Mouse (Mus musculus): Measurements from ENCODE around the gene Tbc1d24. TPM values are rescaled to one million over a fixed set of nuclear protein-coding genes. Genes with fewer than 3 reads are reported as not detected.

The Tbc1d24 gene
- total RNA-seq, 2 experiments from 2014 or later = 8.4 to 9.4 TPM

DNA sequence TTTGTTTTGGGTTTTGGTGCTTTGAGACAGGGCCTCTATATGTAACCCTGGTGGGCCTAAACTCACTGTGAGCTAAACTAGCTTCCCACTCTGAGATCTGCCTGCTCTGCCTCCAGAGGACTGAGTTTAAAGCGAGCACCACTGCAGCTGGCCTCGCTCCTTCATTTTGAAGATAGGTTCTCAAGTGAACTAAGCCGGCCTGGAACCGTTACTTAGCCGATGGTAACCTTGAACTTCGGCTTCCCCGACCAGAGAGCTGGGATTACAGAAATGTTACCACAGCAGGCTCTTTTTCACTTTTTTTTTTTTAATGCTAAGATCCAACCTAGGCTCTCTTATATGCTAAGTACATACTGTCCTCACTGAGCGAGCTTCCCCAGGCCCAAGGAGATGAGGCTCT lies 12.1 kb downstream of the Tbc1d24 start:
- no peak for DNase-seq
- intact Hi-C loops (cut with DNase I) = no loop called here

DNA sequence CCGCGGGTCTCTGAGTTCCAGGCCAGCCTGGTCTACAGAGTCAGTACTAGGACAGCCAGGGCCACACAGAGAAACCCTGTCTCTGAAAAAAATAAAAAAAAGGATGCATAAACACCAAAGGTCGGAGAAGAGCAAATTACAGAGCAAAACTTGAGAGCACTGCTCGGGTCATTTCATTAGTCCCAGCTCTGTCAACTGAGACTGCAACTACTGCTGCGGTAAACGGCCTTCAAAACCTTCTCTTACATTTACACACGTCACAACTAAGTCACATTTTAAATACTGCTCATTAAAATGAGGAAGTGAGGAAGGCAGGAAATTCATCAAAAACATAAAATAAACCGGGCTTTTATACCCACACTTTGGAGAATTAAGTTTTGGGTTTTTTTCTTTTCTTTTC lies 12.5 kb downstream of the Tbc1d24 start:
- intact Hi-C loops (cut with DNase I) = no loop called here
- no peak for DNase-seq

DNA sequence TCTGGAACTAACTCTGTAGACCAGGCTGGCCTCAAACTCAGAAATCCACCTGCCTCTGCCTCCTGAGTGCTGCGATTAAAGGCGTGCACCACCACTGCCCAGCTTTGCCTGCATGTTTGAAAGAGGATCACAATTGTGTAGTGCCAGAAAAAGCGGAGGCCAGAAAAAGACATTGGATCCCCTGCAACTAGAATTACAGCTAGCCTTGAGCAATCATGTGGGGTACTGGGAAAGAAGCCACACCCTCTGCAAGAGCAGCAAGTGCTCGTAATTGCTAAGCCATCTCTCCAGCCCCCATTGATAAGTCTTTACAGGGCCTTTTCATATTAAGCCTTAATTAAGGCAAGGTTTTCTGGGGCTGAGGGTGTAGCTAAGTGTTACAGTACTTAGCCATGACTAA lies 13.9 kb downstream of the Tbc1d24 start:
- no peak for DNase-seq
- intact Hi-C loops (cut with DNase I) = no loop called here

DNA sequence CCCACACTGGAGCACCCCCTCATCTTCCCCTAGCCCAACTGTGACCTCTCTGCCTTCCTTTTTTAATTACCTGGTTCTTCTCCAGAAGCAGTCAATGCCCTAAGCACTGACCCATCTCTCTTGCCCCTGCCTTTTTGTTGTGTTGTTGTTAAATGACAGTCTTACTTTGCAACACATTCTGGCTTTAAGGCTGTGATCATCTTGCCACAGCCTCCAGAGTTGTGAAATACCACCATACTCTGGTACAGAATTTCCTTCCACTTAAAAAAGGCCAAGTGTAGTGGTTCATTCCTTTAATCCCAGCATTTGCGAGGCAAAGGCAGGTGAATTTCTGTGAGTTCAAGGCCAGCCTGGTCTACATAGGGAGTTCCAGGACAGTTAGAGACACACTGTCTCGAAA lies 14.4 kb downstream of the Tbc1d24 start:
- intact Hi-C loops (cut with DNase I) = no loop called here
- no peak for DNase-seq

DNA sequence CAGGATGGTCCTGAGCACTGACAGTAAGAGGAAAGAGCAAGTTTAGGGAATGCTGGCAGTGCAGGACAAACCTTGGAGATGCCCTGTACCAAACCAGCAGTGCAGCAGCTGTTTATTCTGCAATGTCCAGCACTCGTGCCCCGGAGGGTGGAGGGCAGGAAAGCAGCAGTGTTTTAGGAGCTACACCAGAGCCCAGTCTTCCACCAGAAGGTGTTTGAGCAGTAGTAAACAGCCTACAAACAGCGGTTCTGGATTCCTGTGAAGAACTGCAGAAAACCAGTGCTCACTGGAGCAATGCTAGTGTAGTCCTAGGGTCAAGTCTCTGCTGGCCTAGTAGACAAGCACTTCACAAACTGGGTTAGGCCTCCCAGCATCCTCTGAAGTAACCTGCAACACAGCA lies 31.1 kb downstream of the Tbc1d24 start:
- DNase-seq = no peak
- intact Hi-C loops (cut with DNase I) = loop anchor here (5.0 kb wide), 2 partner anchors 78 to 263 kb away; partner anchors contain the start of gene Ccnf

DNA sequence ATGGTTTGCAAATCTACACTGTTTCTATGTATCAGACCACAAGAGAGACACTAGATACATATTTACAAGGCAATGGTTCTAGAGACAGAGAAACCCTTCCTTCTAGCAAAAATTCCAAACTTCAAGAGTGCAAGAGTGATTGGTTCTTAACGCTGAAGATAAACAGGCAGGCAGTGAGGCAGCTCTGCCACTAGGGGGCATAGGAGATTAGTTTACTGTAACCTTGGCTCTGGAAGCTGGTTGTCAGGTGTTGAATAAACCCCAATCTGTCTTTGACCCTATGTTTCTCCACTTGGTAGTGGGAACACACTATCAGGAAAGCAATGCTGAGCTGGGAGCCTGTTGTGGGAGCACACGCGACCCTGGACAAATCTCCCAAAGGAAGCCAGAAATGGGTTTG lies 31.9 kb downstream of the Tbc1d24 start:
- DNase-seq = peak; percentile 59 to 72
- intact Hi-C loops (cut with DNase I) = loop anchor here (1.0 to 5.0 kb wide), 4 partner anchors 79 to 264 kb away; partner anchors contain the start of gene Ccnf

DNA sequence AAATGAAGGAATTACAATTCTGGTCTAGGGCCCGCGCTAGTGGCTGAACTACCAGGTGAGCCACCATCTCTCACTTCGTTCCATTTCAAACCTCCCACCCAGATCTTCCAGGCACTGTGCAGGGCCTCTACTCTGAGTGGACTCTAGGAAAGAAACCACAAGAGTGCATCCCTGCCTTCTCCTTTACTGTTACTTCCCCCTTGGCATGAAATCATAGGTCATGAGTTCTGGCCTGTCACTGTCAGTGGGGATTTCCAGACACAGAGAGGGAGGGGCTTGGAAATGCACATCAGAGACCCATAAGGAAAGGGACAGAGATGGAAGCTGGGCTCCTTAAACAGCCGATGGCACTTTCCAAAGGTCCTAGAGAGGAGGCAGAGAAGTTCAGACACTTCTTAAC lies 33.6 kb downstream of the Tbc1d24 start:
- no peak for DNase-seq
- intact Hi-C loops (cut with DNase I) = loop anchor here (5.0 kb wide), 2 partner anchors 81 to 266 kb away; partner anchors contain the start of gene Ccnf

DNA sequence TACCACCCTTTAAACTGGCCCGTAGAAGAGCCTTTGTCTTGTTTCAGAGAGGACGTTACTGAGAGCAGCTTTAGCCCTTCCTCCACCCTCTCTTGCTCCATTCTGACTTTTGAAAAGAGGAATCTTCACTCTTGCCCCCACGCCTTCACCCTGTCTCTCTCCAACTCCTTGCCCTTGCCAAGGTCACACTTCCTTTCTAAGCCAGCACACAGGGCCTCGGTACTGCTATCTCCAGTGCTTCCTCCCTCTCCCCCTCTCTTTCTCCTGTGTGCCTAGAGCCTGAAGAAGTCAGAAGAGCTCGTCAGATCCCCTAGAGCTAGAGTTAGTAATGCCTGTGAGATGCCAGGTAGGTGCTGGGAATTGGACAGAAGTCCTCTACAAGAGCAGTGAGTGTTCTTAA lies 34.6 kb downstream of the Tbc1d24 start:
- intact Hi-C loops (cut with DNase I) = loop anchor here (5.0 kb wide), 2 partner anchors 82 to 267 kb away; partner anchors contain the start of gene Ccnf
- no peak for DNase-seq

DNA sequence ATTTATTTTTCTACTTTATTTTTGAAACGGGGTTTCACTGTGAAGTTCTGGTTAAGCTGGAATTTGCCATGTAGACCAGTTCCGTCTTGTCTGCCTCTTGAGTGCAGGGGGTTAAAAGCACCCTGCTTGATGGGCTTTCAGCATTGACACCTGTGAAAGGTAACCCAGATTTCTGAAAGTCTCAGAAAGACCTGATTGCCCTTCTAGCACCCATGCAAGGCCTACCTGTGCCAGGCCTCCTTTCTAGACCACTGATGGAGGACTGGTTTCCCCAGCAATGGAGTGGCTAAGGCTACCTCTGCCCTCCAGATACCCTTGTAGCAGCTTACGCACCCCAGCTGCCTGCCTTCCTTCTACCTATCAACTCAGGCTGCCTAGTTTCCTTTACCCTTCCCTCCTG lies 35.2 kb downstream of the Tbc1d24 start:
- DNase-seq = no peak
- intact Hi-C loops (cut with DNase I) = loop anchor here (5.0 kb wide), 2 partner anchors 82 to 267 kb away; partner anchors contain the start of gene Ccnf

DNA sequence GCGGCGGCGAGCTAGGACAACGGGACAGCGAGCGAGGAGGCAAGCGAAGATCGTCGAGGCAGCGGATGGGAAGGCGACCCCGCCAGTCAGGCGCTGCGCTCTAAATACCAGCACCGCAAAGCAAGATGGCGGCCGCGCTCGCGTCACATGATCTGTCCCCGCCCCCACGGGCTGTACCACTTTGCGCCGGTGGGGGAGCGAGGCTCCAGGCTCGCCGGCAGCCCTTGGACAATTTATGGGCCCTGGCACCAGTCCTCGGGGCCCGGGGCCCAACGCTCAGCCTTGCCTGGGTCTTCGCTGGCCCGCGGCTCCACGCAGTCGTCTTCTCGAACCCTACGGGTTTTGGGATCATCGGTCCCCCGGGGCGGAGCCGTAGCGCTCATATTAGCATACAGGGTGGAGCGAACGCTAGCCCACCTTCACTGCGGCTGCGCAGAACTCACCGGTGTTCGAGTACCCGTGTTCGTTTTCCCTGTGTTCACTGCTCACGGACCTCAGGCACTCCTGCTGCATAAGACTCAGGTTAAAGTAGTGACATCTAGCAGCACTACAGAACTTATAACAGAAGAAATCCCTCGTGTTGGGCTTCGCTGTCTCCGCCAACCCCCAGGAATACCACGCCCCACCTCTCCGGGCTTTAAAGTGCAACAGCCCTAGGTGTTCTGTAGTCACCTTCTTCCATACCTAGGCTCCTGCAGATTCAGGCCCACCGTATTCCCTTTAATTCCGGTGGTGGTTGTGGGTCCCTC lies 35.9 kb downstream of the Tbc1d24 start, which contains the start of gene Atp6v0c:
Gene Atp6v0c, minus strand, starts transcription at position 386 of the 749 bp plus-strand sequence.
- intact Hi-C loops (cut with DNase I) = loop anchor here (2.0 to 5.0 kb wide), 3 partner anchors 35 to 268 kb away; partner anchors contain the start of genes Ccnf and Tbc1d24
- peak; percentile 93 to 99 for DNase-seq

DNA sequence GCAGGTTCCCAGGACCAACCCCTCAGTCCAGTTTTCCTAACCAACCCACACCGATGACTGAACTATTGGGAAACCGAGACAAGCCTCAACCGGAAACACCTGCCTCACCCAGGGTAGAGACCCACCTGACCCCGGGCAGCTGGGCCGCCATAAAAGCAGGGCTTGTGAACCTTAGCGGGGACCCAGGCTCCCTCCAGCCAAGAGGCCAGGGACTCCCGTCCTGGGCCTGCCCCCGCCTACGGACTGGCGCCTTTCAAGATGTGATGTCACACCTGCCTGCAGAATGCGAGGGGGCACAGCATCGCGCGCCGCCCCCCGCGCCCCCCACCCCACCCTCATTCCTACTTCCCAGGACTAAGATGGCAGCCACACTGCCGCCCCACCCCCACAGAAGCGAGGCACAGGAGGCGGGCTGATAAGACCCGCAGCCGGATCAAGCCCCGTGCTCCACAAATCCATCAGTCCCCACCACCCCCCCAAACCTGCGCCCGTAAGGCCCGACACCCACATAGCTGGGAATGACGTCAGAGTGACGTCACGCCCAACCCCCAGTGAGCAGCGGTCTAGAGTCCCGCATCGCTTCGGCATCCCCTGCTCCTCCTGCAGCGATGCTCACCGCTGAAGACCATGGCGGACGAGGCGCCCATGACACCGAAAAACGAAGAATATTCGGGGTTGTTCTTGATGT lies 36.6 kb downstream of the Tbc1d24 start:
- intact Hi-C loops (cut with DNase I) = loop anchor here (2.0 kb wide), 1 partner anchor 36 kb away; the partner anchor contains the start of gene Tbc1d24
- DNase-seq = peak; percentile 46 to 69

DNA sequence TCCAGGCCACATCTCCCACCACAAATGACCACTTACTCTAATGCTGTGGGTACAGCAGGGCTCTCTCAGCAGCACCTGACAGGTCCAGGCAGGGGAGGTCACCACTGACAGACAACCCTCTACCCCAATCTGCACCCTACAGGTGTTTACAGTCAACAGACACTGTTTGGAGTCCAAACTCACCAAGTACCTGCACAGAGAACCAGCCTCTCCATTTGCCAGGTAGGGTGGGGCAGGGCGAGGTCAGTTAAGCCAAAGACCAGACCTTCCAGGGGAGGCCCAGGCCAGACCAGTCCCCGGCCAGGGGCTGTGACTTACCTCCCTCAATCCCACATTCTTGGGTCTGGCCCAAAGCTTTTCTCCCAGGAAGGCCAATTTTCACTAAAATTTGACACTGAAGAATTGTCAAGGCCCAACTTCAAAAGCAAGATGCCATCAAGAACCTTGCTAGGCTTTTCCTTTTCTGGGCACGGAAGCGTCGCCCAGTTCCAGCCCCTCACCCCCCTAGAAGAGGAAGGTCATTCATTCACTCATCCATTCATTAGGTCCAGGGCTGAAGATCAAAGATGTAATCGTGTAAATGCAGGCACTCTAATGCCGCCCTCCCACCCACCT lies 37.4 kb downstream of the Tbc1d24 start:
- intact Hi-C loops (cut with DNase I) = loop anchor here (2.0 kb wide), 1 partner anchor 37 kb away; the partner anchor contains the start of gene Tbc1d24
- DNase-seq = no peak

DNA sequence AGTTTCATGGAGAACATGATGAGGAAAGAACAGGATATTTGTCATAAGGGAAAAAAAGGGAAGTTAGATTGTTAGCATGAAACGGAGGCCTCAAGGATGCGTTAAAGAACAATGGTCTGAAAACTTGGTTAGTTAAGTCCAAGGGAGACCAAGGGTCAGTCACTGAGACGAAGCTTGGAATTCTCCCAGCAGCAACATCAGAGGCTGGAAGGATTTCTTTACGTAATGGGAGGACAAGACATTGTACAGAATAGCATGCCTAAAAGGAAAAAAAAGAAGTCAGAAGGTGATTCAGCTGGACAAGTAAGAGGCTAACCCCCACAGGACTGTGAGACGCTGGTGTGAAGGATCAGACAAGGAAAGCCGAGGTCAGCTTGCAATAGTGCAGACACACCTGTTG lies 38.2 kb downstream of the Tbc1d24 start:
- intact Hi-C loops (cut with DNase I) = no loop called here
- DNase-seq = no peak

DNA sequence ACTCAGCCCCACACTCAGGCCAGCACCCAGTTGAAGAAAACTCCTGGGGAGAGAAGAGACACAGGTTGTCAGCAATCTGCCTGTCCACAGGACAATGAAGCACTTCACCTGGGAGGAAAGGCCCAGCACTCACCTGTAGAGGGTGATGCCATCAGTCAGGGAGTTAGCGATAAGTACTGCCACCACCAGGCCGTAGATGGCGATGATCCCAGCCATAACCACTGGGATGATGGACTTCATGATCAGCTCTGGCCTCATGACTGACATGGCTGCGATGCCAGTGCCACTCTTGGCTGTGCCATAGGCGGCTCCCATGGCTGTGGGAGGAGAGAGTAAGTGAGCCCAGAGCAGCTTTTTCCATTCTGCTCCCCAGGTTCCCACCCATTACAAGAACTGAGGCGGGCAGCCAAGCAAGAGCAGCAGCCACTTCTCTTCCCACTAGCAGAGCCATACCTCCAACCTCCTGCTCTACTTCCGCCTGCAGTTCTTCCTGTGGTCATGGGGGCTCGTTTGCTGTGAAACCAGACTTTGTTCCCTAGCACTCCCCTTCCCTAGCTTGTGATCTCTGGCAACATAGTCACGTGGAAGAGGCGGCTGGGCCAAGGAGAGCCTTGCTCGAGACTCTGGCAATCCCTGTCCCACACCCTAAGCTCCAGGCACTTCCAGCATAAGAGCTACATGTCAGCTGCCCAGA lies 40.6 kb downstream of the Tbc1d24 start:
- DNase-seq = peak in 1 of 2 experiments; percentile 12
- intact Hi-C loops (cut with DNase I) = no loop called here

DNA sequence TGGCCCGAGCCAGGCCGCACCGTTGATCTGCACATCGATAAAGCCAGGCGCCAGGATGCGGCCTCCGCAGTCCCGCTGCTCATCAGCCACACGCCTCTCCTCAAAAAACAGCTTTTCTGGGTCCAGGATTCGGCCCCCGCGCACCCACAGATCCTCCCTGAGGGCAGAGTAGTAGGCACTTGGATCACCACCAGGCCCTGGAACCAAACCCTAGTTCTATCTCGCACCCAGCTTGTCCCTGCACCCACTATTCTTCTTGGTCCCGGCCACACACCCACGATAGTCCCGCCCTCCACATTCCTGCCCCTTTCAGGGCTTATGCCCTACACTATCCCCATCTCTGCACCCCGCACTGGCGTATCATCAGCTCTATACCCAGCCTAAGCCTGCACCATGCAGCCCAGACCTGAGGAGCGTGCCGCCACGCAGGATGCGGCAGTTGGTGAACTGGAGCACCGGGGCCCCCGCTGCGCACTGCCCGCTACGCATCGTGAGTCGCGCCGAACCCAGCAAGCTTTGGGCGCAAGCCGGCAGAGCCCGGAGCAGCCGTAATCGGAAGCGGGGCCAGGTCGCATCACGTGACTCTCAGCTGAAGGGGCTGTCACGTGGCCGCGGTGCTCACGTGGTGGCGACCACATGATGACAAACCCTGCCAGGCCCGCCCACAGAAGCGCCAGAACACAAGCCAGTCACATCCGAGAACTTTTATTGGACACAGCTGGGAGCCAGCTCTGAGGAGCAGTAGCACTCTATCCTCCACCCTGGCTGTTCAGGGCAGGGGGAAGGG lies 42.0 kb downstream of the Tbc1d24 start, which contains the start of gene Amdhd2:
Gene Amdhd2, minus strand, starts transcription at position 591 of the 787 bp plus-strand sequence.
- DNase-seq = peak; percentile 96 to 97
- intact Hi-C loops (cut with DNase I) = no loop called here

DNA sequence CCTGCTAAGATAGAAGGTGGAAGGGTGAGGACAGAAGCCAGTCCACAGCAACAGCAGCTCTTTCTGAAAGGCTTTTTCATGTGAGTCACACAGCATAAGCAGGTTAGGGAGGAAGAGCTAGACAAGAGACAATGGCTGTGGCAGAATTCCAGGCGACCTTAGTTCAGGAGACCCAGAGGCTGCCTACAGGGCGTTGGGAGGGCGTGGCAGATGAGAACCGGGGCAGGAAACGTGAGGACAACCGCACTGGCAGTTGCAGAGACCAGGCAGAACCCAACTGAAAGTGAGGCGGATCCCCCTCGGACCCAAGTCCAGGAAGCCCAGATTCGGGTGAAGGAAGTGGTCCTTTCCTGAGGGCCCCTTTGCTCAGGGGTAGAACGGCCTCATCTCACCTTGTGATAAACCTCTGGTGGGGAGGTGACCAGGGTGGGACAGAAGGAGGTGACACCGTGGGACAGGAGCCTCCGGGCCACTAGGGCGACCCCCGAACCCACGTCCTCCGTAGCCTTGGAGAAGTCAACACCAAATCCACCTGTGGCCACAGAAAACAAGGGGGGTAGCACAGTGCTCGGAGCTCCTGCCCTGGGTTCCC lies 42.7 kb downstream of the Tbc1d24 start:
- DNase-seq = peak in 1 of 2 experiments; percentile 19
- intact Hi-C loops (cut with DNase I) = no loop called here

DNA sequence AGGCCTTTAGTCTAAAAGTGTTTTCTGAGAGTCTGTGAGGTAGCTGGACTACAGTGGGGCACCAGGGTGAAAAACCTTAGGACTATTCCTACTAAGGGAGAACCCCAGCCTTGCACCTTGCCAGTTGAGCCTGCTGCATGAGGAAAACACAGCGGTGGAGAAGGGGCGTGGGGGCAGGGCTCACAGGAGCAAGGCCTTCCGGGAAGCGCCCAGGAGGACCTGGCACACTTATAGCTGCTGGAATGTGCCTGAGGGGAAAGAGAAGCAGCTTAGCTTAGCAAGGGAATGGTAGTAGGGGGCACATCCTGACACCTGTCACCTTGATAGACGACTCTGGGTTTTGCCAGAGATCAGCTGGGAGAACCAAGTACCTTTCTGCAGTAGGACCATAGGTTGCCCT lies 43.9 kb downstream of the Tbc1d24 start:
- no peak for DNase-seq
- intact Hi-C loops (cut with DNase I) = no loop called here

DNA sequence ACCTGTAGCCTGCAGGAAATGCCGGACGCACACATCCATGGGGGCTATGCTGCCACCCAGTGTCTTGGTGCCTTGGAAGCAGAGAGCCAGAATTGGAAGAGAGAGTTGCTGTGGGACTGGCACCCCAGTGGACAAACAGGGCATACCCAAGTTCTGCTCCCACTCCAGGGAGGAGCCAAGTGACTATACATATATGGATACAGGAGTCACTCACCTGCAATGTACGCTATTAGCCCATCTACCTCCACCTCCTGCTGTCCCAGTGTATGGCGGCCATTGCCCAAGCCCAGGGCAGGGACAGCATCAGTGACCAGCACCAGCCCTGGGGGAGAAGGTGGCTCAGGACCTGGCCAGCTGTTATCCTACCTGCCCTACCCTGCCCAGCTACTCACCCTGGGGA lies 47.8 kb downstream of the Tbc1d24 start:
- DNase-seq = no peak

DNA sequence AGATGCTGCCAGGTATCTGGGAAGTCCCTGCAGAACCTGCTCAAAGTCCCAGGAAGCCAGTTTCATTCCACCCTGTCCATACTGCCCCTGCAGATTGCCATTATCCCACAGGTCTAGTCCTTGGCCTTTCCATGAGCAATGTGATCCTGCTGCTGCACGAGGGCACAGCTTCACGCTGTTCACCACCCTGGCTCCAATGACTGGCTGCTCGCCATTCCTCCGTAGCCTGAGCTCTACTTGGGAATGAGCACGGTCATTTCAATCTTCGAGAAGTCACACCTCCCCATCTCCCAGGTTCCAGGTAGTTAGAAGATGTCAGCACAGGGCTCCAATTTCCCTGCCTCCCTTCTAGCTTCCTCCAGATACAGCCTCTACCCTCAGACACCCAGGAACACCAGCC lies 48.2 kb downstream of the Tbc1d24 start:
- intact Hi-C loops (cut with DNase I) = no loop called here

More for the DNA sequence above, 47.8 kb downstream of the Tbc1d24 start:
- intact Hi-C loops (cut with DNase I) = no loop called here

More for the DNA sequence above, 48.2 kb downstream of the Tbc1d24 start:
- DNase-seq = no peak
